Mouse (Mus musculus) forebrain, embryonic 15.5 days (tissue): ENCODE results near the gene Tagln. TPM values are rescaled to one million over a fixed set of nuclear protein-coding genes. Genes with fewer than 3 reads are reported as not detected.

ENCODE experiments used
- ATAC-seq: fragments of 200-750 bp; cut with Nextera tagmentation; replicated peaks from 2 replicates; pipeline ENCODE4 v1.8.0; 2017; ENCODE audit warnings: mild to moderate bottlenecking, moderate TSS enrichment, moderate library complexity
- H3K27ac ChIP-seq: fragments of 300-500 bp; sonication (generic); replicated peaks from 2 replicates; pipeline ENCODE4 v1.5.1; 2015; ENCODE audit warnings: mild to moderate bottlenecking, inconsistent platforms
- H3K27me3 ChIP-seq: fragments of 300-500 bp; sonication (generic); 2 replicates; pipeline ENCODE4 v1.6.1; 2015; ENCODE audit warnings: inconsistent platforms
- H3K36me3 ChIP-seq: fragments of 300-500 bp; sonication (generic); 2 replicates; pipeline ENCODE4 v1.6.1; 2015; ENCODE audit warnings: mild to moderate bottlenecking, inconsistent platforms
- H3K4me1 ChIP-seq: fragments of 300-500 bp; sonication (generic); 2 replicates; pipeline ENCODE4 v1.6.1; 2015; ENCODE audit warnings: inconsistent platforms
- H3K4me2 ChIP-seq: fragments of 300-500 bp; sonication (generic); replicated peaks from 2 replicates; pipeline ENCODE4 v1.6.1; 2015; ENCODE audit warnings: mild to moderate bottlenecking, inconsistent platforms
- H3K4me3 ChIP-seq: fragments of 300-500 bp; sonication (generic); 2 replicates; pipeline ENCODE4 v1.5.1; 2015; ENCODE audit warnings: mild to moderate bottlenecking, inconsistent platforms
- H3K9ac ChIP-seq: fragments of 300-500 bp; sonication (generic); replicated peaks from 2 replicates; pipeline ENCODE4 v1.6.1; 2015; ENCODE audit warnings: mild to moderate bottlenecking, inconsistent platforms
- H3K9me3 ChIP-seq: fragments of 300-500 bp; sonication (generic); 2 replicates; pipeline ENCODE4 v1.6.1; 2016; ENCODE audit warnings: inconsistent platforms
- WGBS: fragments of 180-500 bp; shearing (Covaris S2); methylation state at CpG from one replicate; pipeline ENCODE4 v1.1.7; 2015; ENCODE audit warnings: mixed read lengths; 5-methylcytosine and 5-hydroxymethylcytosine counted together
- polyA plus RNA-seq: library from polyadenylated mRNA; unstranded; fragments of >200 nt; fragmentation: Nextera tagmentation; extraction: Ambion mirVana; gene quantifications from 2 replicates; pipeline ENCODE4 v1.2.1, GENCODE M21; 2015

The Tagln gene
- polyA plus RNA-seq: 2.6 and 2.8 TPM in 2 replicates

- Histone ChIP-seq H3K4me2 (peak within 1 kb of the TSS; percentile 24; the same call in 1 of the 2 replicates), H3K9ac (0 out of 2 replicates have a peak within 1 kb of the TSS, but pooled peaks have one; percentile 9), H3K4me3 (peak within 1 kb of the TSS; percentile 12), H3K27ac (no peak within 1 kb of the TSS), H3K4me1 (peaks cover 9% of the 10 kb centered on the region), H3K9me3 (no peaks in the 10 kb centered on the region), H3K27me3 (no peaks in the 10 kb centered on the region), H3K36me3 (peaks cover 24% of the 10 kb centered on the region)
- no peak for ATAC-seq
- WGBS: 11% methylated on average over 21 of the region's 21 CpGs
Observed at GRCm38 (mm10) chr9:45935628-45936210, at the start of gene Tagln. Gene Tagln, minus strand, starts transcription at chr9:45936058.

GRCm38 (mm10) chr9:45985229-45985567, 49.3 kb upstream of the Tagln start:
- Histone ChIP-seq H3K4me1 (peaks cover 41% of the 10 kb centered on the region), H3K27ac (peak overlapping the region; percentile 95), H3K4me2 (peak overlapping the region; percentile 59), H3K9ac (peak overlapping the region; percentile 89), H3K4me3 (peak overlapping the region; percentile 87), H3K36me3 (no peaks in the 10 kb centered on the region), H3K9me3 (no peaks in the 10 kb centered on the region), H3K27me3 (no peaks in the 10 kb centered on the region)
- 1% methylated on average over 4 of the region's 4 CpGs for WGBS
- ATAC-seq: peak; percentile 77

GRCm38 (mm10) chr9:45984409-45985228, 48.8 kb upstream of the Tagln start:
- Histone ChIP-seq H3K27ac (peak overlapping the region; percentile 95), H3K4me3 (peak overlapping the region; percentile 87), H3K9me3 (no peaks in the 10 kb centered on the region), H3K36me3 (no peaks in the 10 kb centered on the region), H3K9ac (peak overlapping the region; percentile 89), H3K4me2 (peak overlapping the region; percentile 59), H3K4me1 (peaks cover 47% of the 10 kb centered on the region), H3K27me3 (no peaks in the 10 kb centered on the region)
- under 1% methylated on average over 56 of the region's 76 CpGs for WGBS
- ATAC-seq: peak; percentile 96

GRCm38 (mm10) chr9:45983676-45984408, 48.0 kb upstream of the Tagln start:
- Histone ChIP-seq H3K27me3 (no peaks in the 10 kb centered on the region), H3K36me3 (no peaks in the 10 kb centered on the region), H3K4me2 (peak overlapping the region; percentile 59), H3K9me3 (no peaks in the 10 kb centered on the region), H3K27ac (peak overlapping the region; percentile 95), H3K4me1 (peaks cover 52% of the 10 kb centered on the region), H3K4me3 (peak overlapping the region; percentile 87), H3K9ac (peak overlapping the region; percentile 89)
- WGBS: under 1% methylated on average over 23 of the region's 23 CpGs
- ATAC-seq: no peak

- Histone ChIP-seq H3K27me3 (no peaks in the 10 kb centered on the region), H3K4me2 (no peak overlapping the region), H3K9ac (no peak overlapping the region), H3K4me3 (no peak overlapping the region), H3K9me3 (no peaks in the 10 kb centered on the region), H3K36me3 (peaks cover 3% of the 10 kb centered on the region), H3K4me1 (peaks cover 52% of the 10 kb centered on the region), H3K27ac (no peak overlapping the region)
- no peak for ATAC-seq
Observed at GRCm38 (mm10) chr9:45981331-45981730, 45.5 kb upstream of the Tagln start.

- no peak overlapping the region for H3K27ac ChIP-seq
- 83% methylated on average over 1 of the region's 1 CpGs for WGBS
- peaks cover 7% of the 10 kb centered on the region for H3K36me3 ChIP-seq
- no peak for ATAC-seq
- H3K4me2 ChIP-seq: no peak overlapping the region
- H3K9ac ChIP-seq: no peak overlapping the region
- H3K4me1 ChIP-seq: peaks cover 49% of the 10 kb centered on the region
- H3K4me3 ChIP-seq: no peak overlapping the region
- no peaks in the 10 kb centered on the region for H3K27me3 ChIP-seq
- H3K9me3 ChIP-seq: no peaks in the 10 kb centered on the region
Observed at GRCm38 (mm10) chr9:45980611-45981010, 44.8 kb upstream of the Tagln start.

GRCm38 (mm10) chr9:45979778-45980177, 43.9 kb upstream of the Tagln start:
- WGBS: 93% methylated on average over 2 of the region's 2 CpGs
- no peak overlapping the region for H3K4me2 ChIP-seq
- H3K36me3 ChIP-seq: peaks cover 14% of the 10 kb centered on the region
- no peaks in the 10 kb centered on the region for H3K9me3 ChIP-seq
- no peak overlapping the region for H3K4me3 ChIP-seq
- no peak overlapping the region for H3K9ac ChIP-seq
- peaks cover 43% of the 10 kb centered on the region for H3K4me1 ChIP-seq
- H3K27me3 ChIP-seq: no peaks in the 10 kb centered on the region
- no peak for ATAC-seq
- H3K27ac ChIP-seq: no peak overlapping the region

GRCm38 (mm10) chr9:45976884-45977283, 41.0 kb upstream of the Tagln start:
- Histone ChIP-seq H3K36me3 (peaks cover 39% of the 10 kb centered on the region), H3K4me1 (peaks cover 23% of the 10 kb centered on the region)
- 77% methylated on average over 2 of the region's 2 CpGs for WGBS

GRCm38 (mm10) chr9:45963577-45963976, 27.7 kb upstream of the Tagln start:
- H3K4me3 ChIP-seq: no peak overlapping the region
- no peak overlapping the region for H3K4me2 ChIP-seq
- no peak overlapping the region for H3K27ac ChIP-seq
- no peak for ATAC-seq
- H3K9me3 ChIP-seq: no peaks in the 10 kb centered on the region
- peaks cover 70% of the 10 kb centered on the region for H3K36me3 ChIP-seq
- H3K27me3 ChIP-seq: no peaks in the 10 kb centered on the region
- 96% methylated on average over 6 of the region's 6 CpGs for WGBS
- no peak overlapping the region for H3K9ac ChIP-seq
- H3K4me1 ChIP-seq: peaks cover 4% of the 10 kb centered on the region; the same call in 1 of the 2 replicates

More at GRCm38 (mm10) chr9:45976884-45977283, 41.0 kb upstream of the Tagln start:
- Histone ChIP-seq H3K27ac (no peak overlapping the region), H3K4me3 (no peak overlapping the region), H3K4me2 (no peak overlapping the region), H3K9me3 (no peaks in the 10 kb centered on the region), H3K27me3 (no peaks in the 10 kb centered on the region), H3K9ac (no peak overlapping the region)
- ATAC-seq: no peak

- no peaks in the 10 kb centered on the region for H3K27me3 ChIP-seq
- H3K36me3 ChIP-seq: peaks cover 54% of the 10 kb centered on the region
- 89% methylated on average over 2 of the region's 2 CpGs for WGBS
- H3K4me1 ChIP-seq: peaks cover 14% of the 10 kb centered on the region
- no peak overlapping the region for H3K4me2 ChIP-seq
- no peak overlapping the region for H3K4me3 ChIP-seq
- no peak overlapping the region for H3K9ac ChIP-seq
- H3K27ac ChIP-seq: no peak overlapping the region
- H3K9me3 ChIP-seq: no peaks in the 10 kb centered on the region
- no peak for ATAC-seq
Observed at GRCm38 (mm10) chr9:45961855-45962254, 26.0 kb upstream of the Tagln start.

- H3K27ac ChIP-seq: no peak overlapping the region
- no peak overlapping the region for H3K4me2 ChIP-seq
- H3K4me3 ChIP-seq: no peak overlapping the region
- H3K9ac ChIP-seq: no peak overlapping the region
- H3K36me3 ChIP-seq: peaks cover 33% of the 10 kb centered on the region
- H3K4me1 ChIP-seq: peaks cover 23% of the 10 kb centered on the region
- WGBS: 84% methylated on average over 7 of the region's 7 CpGs
- H3K27me3 ChIP-seq: no peaks in the 10 kb centered on the region
- H3K9me3 ChIP-seq: no peaks in the 10 kb centered on the region
- no peak for ATAC-seq
Observed at GRCm38 (mm10) chr9:45959661-45960060, 23.8 kb upstream of the Tagln start.

- ATAC-seq: no peak
- Histone ChIP-seq H3K4me3 (no peak overlapping the region), H3K27ac (peak overlapping the region; percentile 56), H3K27me3 (no peaks in the 10 kb centered on the region), H3K9ac (no peak overlapping the region), H3K4me2 (no peak overlapping the region), H3K9me3 (no peaks in the 10 kb centered on the region), H3K4me1 (peaks cover 29% of the 10 kb centered on the region), H3K36me3 (peaks cover 26% of the 10 kb centered on the region)
- 41% methylated on average over 4 of the region's 4 CpGs for whole genome bisulfite sequencing
Observed at GRCm38 (mm10) chr9:45958851-45959250, 23.0 kb upstream of the Tagln start.
